Mouse (Mus musculus): ENCODE data around the gene Lsm14b.

Lsm14b gene

DNA sequence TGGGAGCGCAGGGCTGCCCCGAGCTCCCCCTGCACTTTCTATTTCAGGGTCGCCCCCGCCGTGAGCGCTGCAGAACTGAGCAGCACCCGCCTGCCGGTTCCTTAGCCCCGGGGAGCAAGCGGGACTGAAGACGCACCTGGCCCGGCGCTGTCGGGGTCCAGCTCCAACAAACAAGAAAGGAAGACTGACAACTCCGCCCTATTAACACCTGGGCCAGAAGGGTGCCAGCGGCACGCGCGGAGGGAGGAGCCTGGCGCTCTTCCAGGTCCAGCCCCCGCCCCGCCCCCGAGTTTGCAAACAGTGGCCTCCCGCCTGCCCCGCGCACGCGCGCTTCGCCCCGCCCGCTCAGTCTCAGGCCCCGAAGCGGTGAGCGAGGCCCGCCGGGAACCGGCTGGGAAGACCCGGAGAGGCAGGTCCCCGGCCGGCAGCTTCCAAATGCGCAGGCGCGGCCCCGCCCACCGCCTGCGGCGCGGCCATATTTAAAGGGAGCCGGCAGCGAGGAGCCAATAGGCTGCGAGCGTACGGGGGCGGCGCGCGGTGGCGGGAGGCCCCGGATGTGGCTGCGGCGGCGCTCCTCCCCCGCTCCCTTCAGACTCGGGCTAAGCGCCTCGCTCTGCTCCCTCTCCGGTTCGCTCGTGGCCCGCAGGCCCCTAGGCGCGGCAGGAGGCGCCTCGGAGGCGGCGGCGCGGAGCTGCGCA, at the start of gene Lsm14b:
Gene Lsm14b (plus strand): TSS at position 587 of the 698 bp plus-strand sequence.
- DNase-seq (ENCODE audit: low spot score) = peak; percentile 99

- DNase-seq (ENCODE audit: low spot score) = no peak
Measured at GRCm38 (mm10) chr2:179975851-179976250, 48.9 kb upstream of the Lsm14b start.

- no peak for DNase-seq (ENCODE audit: low spot score)
Measured at GRCm38 (mm10) chr2:179976295-179976627, 48.5 kb upstream of the Lsm14b start.

- DNase-seq (ENCODE audit: low spot score) = peak; percentile 88
Measured at GRCm38 (mm10) chr2:179976628-179977343, 48.0 kb upstream of the Lsm14b start, which contains the start of gene Taf4. Taf4 (minus strand) TSS chr2:179976646.

GRCm38 (mm10) chr2:179977344-179978025, 47.3 kb upstream of the Lsm14b start:
- DNase-seq (ENCODE audit: low spot score) = peak; percentile 48

- no peak for DNase-seq (ENCODE audit: low spot score)
Measured at GRCm38 (mm10) chr2:179978250-179978649, 46.5 kb upstream of the Lsm14b start.

DNA sequence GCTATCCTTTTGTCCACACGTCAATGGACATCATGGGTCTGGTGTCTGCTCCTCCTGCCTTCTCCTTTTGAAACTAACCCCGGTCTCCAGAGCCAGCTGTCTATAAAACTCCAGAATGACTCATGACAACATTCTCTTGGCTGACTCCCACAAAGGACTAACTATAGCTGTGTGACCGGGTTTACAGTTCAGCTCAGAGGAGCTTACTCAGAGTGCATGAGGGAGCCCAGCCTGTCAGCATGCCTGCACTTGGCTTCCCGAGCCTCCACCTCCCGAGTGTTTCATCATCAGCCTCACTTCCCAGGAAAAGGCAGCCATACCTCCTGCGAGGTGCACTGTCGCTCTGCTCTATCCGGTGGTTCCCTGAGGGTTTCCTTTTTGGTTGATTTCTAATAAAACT, 45.0 kb upstream of the Lsm14b start:
- peak; percentile 28 for DNase-seq (ENCODE audit: low spot score)

GRCm38 (mm10) chr2:179980616-179981015, 44.2 kb upstream of the Lsm14b start:
- no peak for DNase-seq (ENCODE audit: low spot score)

DNA sequence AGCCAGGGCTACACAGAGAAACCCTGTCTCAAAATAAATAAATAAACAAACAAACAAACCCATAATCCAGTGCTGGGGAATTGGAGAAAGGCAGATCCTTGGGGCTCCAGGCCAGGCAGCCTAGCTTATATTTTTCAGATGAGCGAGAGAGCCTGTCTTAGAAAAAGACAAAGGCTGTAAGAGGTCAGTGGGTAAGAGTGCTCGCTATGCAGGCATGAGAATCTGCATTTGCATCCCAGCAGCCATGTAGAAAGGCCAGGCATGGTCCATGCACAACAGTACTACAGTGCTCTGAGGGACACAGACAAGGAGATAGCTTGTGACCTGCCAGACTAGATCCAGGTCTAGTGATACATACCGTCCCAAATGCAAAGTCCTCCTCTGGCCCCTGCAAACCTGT, 42.1 kb upstream of the Lsm14b start:
- no peak for DNase-seq (ENCODE audit: low spot score)

GRCm38 (mm10) chr2:179984830-179985229, 40.0 kb upstream of the Lsm14b start:
- no peak for DNase-seq (ENCODE audit: low spot score)

DNA sequence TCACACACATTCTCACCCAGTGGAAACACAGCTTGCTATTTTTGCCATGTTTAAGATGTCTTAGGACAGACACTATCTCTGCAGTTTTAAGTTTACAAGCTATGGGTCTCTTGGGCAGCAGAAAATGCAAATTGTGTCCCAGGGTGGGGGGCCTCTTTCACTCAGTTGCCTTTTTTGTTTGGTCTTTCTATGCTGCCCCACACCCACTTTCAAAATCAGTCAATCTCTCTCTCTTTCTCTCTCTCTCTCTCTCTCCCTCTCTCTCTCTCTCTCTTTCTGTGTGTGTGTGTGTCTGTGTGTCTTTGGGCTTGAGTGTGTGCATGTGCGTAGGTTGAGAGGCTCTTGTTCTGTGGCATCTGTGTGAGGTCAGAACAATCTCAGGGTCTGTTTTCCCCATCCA, 39.1 kb upstream of the Lsm14b start:
- DNase-seq (ENCODE audit: low spot score) = no peak

DNA sequence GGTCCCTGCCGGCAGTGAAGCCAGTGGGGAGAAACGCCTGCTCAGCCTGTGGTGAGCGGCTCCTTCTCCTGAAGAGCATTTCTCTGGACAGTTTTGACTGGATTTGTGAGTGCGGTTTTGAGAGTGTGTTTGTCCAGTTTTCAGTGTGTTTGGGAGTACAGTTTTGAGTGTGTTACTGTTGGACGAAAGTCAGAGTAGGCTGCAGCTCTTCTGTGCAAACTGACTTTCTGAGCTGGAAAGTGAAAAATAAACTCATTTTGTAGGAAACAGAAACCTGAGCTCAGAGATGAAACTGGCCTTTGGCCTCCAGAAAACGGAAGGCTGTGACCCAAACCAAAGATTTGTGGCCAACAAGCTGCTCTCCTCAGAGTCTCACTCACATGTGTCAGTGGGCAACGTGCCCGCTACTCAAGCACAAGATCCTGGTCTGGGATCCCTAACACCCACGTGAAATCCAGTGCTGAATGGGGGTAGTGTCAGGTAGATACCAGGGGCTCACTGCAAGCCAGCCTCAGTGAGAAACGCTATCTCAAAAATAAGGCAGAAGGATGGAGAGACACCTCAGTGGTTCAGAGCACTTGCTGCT, 38.3 kb upstream of the Lsm14b start:
- DNase-seq (ENCODE audit: low spot score) = no peak

GRCm38 (mm10) chr2:179989098-179989497, 35.7 kb upstream of the Lsm14b start:
- DNase-seq (ENCODE audit: low spot score) = no peak

GRCm38 (mm10) chr2:179993071-179993470, 31.7 kb upstream of the Lsm14b start:
- no peak for DNase-seq (ENCODE audit: low spot score)

DNA sequence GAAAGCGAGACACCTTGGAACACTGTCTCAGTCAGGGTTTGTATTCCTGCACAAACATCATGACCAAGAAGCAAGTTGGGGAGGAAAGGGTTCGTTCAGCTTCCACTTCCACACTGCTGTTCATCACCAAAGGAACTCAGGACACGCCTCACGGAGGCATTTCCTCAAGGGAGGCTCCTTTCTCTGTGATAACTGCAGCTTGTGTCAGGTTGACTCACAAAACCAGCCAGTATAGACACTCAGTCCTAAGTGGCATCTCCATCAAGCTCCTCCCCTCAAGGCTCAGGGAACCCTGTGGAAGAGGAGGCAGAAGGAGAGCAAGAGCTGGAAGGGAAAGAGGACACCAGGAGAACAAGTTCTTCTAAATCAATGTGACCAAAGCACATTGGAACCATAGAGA, 26.4 kb upstream of the Lsm14b start:
- no peak for DNase-seq (ENCODE audit: low spot score)

DNA sequence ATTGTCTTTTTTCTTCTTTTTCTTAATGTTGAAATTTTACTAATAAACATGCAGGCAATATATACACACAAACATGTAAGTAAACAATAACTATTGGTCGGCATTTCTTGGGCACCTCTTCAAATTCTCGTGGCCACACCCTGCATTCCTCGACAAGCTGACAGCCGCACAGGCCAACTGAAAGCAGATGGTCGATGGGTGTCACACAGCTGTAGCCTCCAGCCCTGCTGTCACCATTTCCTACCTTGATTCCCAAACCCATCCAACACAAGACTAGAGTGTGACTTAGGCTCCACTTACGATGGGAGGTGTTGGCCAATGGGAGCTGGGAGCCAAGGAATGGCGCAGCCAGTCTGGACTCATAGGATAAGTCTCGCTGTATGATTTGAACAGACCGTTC, 23.2 kb upstream of the Lsm14b start:
- no peak for DNase-seq (ENCODE audit: low spot score)

DNA sequence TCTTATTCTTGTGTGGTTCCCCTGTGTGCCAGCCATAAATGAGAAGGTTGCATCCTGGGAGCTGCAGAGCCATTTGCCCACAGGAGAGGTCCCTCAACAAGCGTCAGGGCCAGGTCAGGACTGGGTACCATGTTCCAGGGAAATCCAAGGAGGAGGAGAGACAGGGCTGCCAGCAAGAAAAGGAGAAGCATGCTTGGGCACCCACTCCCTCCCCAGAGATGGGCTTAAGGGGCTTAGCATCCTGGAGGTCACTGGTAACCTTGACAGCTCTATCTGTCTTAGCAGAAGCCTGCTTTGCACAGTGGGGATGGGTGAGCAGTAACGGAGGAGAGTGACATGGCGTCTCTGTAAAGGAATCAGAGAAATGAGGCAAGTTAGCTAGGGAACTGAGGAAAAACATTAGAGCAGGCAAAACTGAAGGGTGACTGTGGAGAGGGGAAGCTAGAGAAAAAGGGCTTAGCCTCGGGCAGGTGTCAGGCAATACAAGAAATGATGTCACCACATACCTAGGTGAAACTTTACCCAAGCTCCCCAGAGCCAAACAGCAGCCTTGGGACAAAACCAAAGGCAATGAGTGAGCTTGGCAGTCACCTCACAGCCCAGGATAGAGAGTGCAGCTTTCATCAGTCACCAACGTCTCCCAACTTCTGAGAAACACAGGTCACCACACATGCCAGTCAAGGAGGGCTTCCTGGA, 19.0 kb upstream of the Lsm14b start:
- DNase-seq (ENCODE audit: low spot score) = no peak

- DNase-seq (ENCODE audit: low spot score) = no peak
Measured at GRCm38 (mm10) chr2:180006352-180007017, 18.3 kb upstream of the Lsm14b start.

- DNase-seq (ENCODE audit: low spot score) = no peak
Measured at GRCm38 (mm10) chr2:180010686-180011085, 14.1 kb upstream of the Lsm14b start.

GRCm38 (mm10) chr2:180011370-180011769, 13.4 kb upstream of the Lsm14b start:
- no peak for DNase-seq (ENCODE audit: low spot score)

DNA sequence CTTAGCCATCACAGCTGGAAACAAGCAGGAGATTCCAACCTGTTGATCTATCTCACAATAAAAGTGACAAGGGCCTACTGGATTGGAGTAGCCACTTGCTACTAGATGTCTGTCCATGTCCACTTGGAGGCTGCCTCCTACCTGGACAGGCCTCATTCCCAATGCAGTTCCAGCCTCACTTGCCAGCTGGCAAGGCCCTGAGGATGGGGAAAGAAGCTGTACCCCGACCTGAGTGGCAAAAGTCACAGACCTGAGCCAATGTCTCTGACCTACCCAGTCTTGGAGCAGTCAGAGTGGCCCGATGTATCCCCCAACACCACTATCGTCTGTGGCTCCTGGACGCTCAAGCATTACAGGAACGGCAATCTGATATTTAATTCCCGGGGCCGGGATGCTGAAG, 11.1 kb upstream of the Lsm14b start:
- DNase-seq (ENCODE audit: low spot score) = no peak

DNA sequence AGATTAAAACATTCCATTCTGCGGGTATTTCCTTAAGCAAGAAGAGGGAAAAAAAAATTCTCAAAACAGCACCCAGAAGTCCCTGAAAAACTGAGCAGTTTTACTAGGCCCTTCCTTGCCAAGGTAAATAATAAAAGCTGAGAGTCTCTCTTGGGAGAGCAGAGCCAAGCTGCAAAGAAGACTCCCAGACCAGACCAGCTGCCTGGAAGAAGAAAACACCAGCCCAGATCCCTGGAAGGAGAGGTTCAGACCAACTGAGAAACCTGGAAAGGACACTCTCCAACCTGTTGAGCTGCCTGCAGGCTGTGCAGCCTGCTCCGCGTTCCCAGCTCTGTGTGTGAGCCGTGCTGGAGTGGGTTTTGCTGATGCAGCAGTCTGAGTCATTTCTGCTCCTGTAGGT, 7.2 kb upstream of the Lsm14b start:
- no peak for DNase-seq (ENCODE audit: low spot score)
